Mouse (Mus musculus) left cerebral cortex, postnatal 4 days (tissue): ENCODE measurements around the gene Lrrc59. TPM values are rescaled to one million over a fixed set of nuclear protein-coding genes. Genes with fewer than 3 reads are reported as not detected.
A peak's percentile ranks its signal among the peaks of the same experiment; 100 is the strongest.
"Not testable (repeated sequence)": the region's sequence is repeated elsewhere in the genome, so short reads cannot be mapped to it uniquely, and the experiment has no call there.

Experiments
- DNase-seq: peaks from one replicate; pipeline ENCODE4 v3.0.0-alpha.2; 2022
- intact Hi-C: fragments of 180-260 bp; cut with DNase I; formaldehyde crosslinking; loops from one replicate; pipeline ENCODE4 v1.15.1; 2025
- total RNA-seq, 2 experiments: library from RNA; stranded (reverse); gene quantifications; 2 replicates each; pipeline ENCODE4 v1.2.3; 2021

The Lrrc59 gene
- total RNA-seq, 2 experiments from 2014 or later = 112 to 115 TPM

DNA sequence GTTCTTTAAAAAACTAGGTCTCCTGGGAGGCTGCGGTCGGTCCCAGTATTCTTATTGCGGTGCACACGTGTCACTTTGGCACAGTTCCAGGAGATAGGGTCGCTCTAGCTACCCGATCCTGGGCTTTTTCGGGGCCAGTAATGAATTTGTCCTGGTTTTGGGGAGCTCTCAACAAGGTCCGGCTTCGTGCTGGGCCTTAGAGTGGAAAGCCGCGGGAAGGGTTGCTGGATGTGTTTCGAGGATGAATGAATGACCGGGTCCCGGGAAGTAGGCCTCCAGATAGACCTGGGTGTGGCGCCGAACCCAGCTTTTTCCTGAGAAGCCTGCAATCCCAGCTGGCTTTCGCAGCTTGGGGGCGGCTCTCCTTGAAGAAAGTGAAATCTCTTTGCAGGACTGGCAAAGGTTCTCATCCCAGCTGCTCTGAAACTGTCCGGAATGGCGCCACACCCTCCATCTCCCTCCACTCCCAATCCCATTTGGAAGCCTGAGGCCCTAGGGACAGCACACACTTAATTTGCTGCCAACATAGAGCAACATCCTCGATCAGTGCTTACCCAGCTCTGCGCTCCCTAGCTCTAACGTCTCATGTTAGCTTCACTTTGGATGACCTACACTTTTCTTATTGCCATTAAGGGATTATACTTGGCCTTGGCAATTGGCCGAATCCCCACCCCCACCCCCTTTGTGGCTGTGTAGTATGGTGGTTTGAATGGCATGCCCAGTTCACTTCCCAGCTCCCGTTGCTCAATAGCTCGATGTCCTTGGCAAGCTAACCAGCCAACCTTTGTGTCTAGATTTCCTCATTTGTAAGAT lies 838 bp downstream of the Lrrc59 start:
- intact Hi-C loops = no loop called here
- DNase-seq = peak; percentile 23

- intact Hi-C loops = no loop called here
- DNase-seq = no peak
These were observed 2.4 kb downstream of the Lrrc59 start for GRCm38 (mm10) chr11:94631969-94632368.

DNA sequence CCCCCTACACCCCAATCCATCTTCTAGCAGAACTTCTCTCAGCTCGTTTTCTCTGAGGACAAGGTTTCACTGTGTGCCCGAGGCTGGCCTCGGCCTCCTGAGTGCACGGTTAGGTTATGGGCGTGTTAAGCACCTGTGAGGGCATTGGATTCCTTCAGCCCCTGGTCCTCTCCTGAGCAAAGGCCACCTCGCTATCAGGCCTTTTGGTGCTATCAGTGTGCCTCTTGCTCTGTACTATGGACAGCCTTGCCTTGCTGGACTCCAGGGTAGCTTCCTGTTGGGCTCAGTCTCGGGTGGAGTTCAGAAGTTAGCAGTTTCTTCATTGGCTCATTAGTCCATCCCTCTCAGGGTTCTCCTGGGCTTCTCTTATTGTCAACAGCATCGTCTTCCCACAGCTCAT lies 3.4 kb downstream of the Lrrc59 start:
- intact Hi-C loops = no loop called here
- DNase-seq = no peak

DNA sequence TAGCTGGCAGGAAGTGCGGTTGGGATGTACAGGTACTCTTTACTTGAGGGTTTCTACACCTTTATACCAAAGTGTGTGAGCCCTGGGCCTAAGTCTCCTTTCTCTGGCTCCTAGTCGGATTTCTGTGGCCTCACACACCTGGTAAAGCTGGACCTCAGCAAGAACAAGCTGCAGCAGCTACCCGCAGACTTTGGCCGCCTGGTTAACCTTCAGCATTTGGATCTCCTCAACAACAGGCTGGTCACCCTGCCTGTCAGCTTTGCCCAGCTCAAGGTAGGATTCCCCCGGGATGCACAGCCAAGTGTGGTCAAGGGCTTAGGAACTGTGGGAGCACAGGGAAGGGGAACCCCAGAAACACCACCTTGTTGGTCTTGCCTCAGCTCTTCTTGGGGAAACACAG lies 4.9 kb downstream of the Lrrc59 start:
- intact Hi-C loops = no loop called here
- DNase-seq = no peak

GRCm38 (mm10) chr11:94644461-94645219 lies 15.1 kb downstream of the Lrrc59 start:
- intact Hi-C loops = no loop called here
- DNase-seq = no peak

DNA sequence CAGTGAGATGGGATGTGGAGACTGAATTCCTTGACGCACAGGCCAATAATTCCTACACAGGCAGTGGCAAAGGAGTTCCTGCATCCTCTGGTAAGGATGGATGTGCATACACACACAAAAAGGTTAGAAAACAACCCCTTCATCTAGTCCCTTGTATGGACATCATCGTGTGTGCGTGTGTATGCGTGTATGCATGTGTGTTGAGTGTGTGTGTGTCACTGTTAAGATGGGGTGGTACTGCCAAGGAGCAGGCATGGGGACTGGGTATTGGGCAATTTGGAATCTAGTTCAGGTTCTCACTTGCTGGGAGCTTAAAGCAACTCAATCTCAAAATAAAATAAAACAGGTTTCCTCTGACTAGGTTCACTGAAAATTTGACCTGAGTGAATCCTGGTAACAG lies 16.9 kb downstream of the Lrrc59 start:
- no peak for DNase-seq
- intact Hi-C loops = no loop called here

GRCm38 (mm10) chr11:94651241-94651640 lies 21.7 kb downstream of the Lrrc59 start:
- DNase-seq, intact Hi-C loops: not testable (repeated sequence)

GRCm38 (mm10) chr11:94652973-94653372 lies 23.4 kb downstream of the Lrrc59 start:
- intact Hi-C loops = no loop called here
- DNase-seq = no peak

GRCm38 (mm10) chr11:94653663-94654436 lies 24.3 kb downstream of the Lrrc59 start, which contains the start of the genes Mrpl27 and Eme1:
Gene Mrpl27, plus strand, starts transcription at chr11:94653767.
Gene Eme1, minus strand, starts transcription at chr11:94653964.
- peak; percentile 79 for DNase-seq
- intact Hi-C loops = no loop called here

GRCm38 (mm10) chr11:94661344-94661743 lies 31.8 kb downstream of the Lrrc59 start:
- intact Hi-C loops = no loop called here
- no peak for DNase-seq

- intact Hi-C loops = no loop called here
- DNase-seq = no peak
These were observed 35.7 kb downstream of the Lrrc59 start for GRCm38 (mm10) chr11:94665281-94665680.

- no peak for DNase-seq
- intact Hi-C loops = no loop called here
These were observed 45.4 kb downstream of the Lrrc59 start for GRCm38 (mm10) chr11:94674984-94675383.

GRCm38 (mm10) chr11:94675446-94675845 lies 45.9 kb downstream of the Lrrc59 start:
- intact Hi-C loops = no loop called here

GRCm38 (mm10) chr11:94676308-94676707 lies 46.7 kb downstream of the Lrrc59 start:
- intact Hi-C loops = no loop called here

More at GRCm38 (mm10) chr11:94675446-94675845, 45.9 kb downstream of the Lrrc59 start:
- DNase-seq = no peak

GRCm38 (mm10) chr11:94676754-94677606 lies 47.4 kb downstream of the Lrrc59 start, which contains the start of gene Xylt2:
Gene Xylt2, minus strand, starts transcription at chr11:94677515.
- intact Hi-C loops = no loop called here
- peak; percentile 94 for DNase-seq

More at GRCm38 (mm10) chr11:94676308-94676707, 46.7 kb downstream of the Lrrc59 start:
- no peak for DNase-seq

DNA sequence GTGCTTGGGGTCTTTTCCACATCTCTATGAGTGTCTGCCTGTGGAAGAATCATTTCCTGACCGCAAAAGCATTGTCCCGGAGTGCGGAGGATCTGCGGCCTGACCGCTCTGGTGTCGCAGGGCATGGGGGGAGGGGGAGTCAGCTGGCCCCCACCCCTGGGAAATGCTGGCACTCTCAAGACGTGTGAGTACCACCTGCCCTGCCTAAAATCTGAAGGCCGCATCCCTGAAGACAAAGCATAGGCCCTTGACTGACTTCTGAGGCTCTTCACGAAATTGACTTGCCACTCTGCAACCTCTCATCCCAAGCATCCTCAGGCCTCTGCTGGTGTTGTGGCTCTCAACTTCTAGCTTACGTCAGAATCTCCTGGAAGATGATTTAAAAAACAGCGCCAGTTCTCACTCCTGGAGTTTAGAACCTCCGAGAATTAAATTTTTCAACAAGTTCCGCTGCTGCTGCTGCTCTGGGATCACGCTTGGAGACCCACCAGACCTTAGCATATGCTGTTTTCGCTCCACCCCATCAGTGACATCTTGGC lies 48.1 kb downstream of the Lrrc59 start:
- intact Hi-C loops = no loop called here
- no peak for DNase-seq

- DNase-seq = no peak
- intact Hi-C loops = no loop called here
These were observed 51.1 kb downstream of the Lrrc59 start for GRCm38 (mm10) chr11:94680639-94681038.

- intact Hi-C loops = no loop called here
These were observed 52.1 kb downstream of the Lrrc59 start for GRCm38 (mm10) chr11:94681640-94682039.

DNA sequence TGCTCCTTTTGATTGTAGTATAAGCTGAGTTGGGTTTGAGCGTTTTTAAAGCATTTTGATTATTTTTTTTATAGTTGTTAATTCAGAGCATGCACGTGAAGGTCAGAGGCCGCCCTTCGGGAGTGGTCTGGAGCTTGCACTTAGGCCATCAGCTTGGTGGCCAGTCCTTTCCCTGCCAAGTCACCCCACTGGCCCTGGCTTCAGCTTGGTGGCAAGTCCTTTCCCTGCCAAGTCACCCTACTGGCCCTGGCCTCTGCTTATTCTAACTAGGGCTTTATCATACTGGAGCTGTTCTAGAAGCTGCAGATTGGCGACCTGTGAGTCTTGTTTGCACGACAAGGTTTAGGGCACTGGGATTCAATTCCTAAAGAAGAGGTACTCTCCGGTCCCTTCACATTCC lies 52.9 kb downstream of the Lrrc59 start:
- intact Hi-C loops = no loop called here

More at GRCm38 (mm10) chr11:94681640-94682039, 52.1 kb downstream of the Lrrc59 start:
- no peak for DNase-seq

DNA sequence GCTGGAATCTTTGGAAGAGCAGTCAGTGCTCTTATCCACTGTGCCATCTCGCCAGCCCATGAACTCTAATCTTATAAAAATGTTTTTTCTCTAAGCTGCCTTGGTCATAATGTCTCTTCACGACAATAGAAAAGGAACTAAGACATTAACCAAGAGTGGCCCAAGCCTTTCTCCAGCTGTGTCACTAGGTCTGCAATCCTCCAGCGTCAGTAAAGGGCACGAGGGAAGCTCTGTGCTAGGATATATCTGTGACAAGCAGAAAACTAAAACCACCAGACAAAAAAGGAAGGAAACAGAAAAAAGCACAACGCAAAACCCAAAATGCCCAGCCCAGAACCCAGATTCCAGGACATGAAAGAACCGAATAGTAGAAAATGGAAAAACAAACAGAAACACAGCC lies 57.6 kb downstream of the Lrrc59 start:
- intact Hi-C loops = no loop called here
- no peak for DNase-seq

More for the DNA sequence above, 52.9 kb downstream of the Lrrc59 start:
- no peak for DNase-seq
